Mouse (Mus musculus) urinary bladder, postnatal 25 days (tissue): ENCODE results near the gene Rbm28.
"Not testable (repeated sequence)": the region's sequence is repeated elsewhere in the genome, so short reads cannot be mapped to it uniquely, and the experiment has no call there.

ENCODE experiments used
- DNase-seq: peaks from one replicate; pipeline ENCODE4 v3.0.0; 2022; ENCODE audit warnings: low spot score

Gene Rbm28

GRCm38 (mm10) chr6:29193961-29194750, 29.4 kb upstream of the Rbm28 start:
- no peak for DNase-seq

DNA sequence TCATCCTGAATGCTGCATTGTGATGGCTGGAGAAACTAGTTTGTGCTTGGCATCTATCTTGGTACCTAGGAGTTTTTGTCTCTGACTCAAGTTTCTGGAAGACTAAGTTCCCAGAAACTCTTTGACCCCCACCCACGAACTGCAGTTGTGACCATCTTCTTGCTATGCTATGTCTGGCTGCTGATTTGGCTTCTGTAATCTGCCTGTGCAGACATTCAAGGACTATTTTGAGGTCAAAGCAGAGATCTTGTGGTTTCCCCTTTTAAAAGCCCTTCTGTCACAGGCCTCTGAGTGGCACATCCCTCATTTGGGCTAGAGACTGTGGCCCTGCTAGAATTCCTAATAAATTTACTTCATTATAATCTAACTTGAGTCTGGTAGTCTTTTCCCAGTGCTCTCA, 23.1 kb upstream of the Rbm28 start:
- DNase-seq, result no peak

GRCm38 (mm10) chr6:29179843-29180242, 15.0 kb upstream of the Rbm28 start:
- no peak for DNase-seq

GRCm38 (mm10) chr6:29178888-29179658, 14.3 kb upstream of the Rbm28 start, which contains the start of gene Prrt4:
Gene Prrt4 (minus strand): TSS chr6:29179584.
- peak; percentile 41 for DNase-seq

DNA sequence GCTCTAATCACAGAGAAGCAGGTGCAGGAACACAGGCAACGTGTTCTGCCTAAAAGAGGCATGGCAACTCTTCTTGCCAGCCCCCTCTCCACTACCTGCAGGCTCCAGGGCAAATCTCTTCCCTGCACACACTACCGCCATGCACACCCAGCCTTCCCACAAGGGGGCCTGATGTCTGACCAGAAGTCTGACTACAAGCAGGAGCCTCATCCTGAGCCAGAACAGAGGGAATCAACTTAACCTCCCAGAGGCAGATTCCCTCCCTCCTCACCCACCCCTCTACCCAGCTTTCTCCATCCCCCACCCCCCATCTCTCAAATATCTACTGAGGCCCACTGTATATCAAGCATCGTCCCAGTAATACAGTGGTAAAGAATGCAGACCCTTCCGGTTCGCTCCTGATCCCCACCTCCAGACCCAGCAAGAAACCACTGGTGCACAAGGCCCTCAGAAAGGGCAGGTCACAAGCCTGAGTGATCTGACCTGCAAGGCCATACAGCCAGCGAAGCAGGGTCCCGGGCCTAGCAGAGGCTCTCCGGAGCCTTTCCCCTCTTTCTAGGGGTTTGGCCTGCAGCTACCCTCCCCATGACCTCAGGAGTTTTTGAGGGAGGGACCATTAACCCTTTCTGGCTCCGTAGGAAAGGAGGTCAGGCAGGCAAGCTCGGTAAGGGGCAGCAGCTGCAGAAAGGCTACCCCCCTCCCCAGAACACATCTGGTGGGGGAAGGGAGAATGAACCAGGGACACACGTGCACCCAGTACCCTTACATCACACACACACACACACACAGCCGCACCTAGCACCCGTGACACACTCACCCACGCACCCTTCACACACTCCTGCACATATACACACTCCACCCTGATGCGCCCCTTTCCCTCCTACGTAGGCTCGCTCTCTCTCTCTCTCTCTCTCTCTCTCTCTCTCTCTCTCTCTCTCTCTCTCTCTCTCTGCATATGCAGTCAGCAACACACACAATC, 13.4 kb upstream of the Rbm28 start:
- no peak for DNase-seq

DNA sequence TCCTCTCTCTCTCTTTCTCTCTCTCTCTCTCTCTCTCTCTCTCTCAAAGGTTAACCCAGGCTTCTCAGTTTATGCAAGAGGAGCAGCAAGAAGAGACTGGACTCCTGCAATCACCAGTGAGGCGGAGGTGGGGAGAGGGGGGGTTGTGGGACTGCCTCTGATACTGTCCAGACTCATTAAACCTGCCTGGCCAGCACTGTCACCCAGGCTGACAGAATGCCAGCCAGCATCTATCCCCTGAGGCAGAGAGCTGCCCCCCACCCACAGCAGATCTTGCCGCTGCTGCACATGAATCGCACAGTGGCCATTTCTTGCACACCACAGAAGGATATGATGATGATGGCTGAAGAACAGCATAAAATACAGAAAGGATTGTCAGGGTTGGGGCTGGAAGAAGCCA, 10.3 kb upstream of the Rbm28 start:
- DNase-seq, result no peak

GRCm38 (mm10) chr6:29174368-29174767, 9.6 kb upstream of the Rbm28 start:
- no peak for DNase-seq

DNA sequence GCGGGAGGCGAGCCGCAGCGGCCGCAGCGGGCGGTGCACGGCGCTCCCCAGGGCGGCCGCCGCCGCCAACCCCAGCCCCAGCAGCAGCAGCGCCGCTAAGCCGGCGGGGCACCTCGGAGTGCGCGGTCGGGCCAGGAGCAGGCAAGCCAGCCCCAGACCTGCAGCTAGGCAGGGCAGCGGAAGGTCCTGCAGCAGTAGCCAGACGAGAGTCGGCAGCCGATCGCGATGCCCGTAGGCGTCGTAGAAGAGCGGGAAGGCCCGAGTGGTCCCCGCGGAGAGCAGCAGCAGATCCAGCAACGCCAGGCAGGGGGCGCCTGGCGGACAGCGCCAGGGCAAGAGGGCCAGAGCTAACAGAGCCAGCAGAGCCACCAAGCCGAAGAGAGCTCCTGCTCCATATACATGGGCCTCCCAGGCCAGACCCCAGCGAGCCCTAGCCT, 6.2 kb upstream of the Rbm28 start:
- peak; percentile 74 for DNase-seq

GRCm38 (mm10) chr6:29170063-29170921, 5.5 kb upstream of the Rbm28 start:
- DNase-seq, result peak; percentile 11

DNA sequence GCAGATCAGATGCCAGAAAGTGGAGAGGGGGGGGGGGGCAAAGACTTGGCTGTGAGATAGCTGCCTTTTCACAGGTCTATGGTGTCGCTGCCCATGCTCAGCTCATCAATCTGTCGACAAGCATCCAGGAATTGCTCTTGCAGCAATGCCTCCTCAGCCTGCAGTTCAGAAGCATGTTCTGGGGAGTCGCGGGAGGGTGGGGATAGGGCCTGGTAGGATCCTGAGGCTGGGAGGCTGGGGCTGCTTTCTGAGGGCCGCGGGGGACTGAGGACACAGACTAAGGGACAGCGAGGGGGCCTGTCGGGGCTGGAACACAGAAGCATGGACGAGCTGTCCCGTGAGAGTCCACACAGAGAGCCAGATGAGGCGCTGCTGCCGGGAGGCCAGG, 4.9 kb upstream of the Rbm28 start:
- DNase-seq, result no peak

DNA sequence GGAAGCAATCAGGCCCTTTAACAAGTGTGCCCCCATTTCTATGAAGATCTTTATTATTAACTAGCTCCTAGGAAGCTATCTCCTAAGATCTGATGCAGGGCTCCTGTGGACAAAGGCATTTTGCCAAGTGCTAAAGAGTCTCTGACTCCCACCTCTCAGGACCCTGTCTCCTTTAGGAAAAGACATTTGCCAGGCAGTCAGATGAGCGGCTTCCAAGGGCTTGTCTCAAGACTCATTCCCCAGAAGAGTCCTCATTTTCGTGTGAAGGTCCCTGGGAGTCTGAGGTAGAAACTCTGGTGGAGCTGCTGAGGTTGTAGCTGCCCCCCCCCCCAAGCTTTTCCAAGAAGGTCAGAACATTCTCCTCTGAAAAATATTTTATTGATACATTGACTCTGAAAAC, 4.1 kb upstream of the Rbm28 start:
- DNase-seq, result no peak

GRCm38 (mm10) chr6:29166196-29166595, 1.4 kb upstream of the Rbm28 start:
- DNase-seq, result no peak

DNA sequence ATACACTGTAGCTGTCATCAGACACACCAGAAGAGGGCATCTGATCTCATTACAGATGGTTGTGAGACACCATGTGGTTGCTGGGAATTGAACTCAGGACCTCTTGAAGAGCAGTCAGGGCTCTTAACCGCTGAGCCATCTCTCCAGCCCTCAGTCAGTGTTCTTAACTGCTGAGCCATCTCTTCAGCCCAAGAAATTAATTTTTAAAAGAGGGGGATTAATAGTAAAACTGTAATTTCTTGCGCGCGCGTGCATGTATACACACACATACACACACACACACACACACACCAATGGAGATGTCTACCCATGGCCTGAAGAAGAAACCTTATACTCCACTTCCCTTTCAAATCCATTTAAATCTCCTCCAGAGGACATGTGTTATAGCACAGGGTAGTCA, 3.5 kb downstream of the Rbm28 start:
- not testable (repeated sequence) for DNase-seq

DNA sequence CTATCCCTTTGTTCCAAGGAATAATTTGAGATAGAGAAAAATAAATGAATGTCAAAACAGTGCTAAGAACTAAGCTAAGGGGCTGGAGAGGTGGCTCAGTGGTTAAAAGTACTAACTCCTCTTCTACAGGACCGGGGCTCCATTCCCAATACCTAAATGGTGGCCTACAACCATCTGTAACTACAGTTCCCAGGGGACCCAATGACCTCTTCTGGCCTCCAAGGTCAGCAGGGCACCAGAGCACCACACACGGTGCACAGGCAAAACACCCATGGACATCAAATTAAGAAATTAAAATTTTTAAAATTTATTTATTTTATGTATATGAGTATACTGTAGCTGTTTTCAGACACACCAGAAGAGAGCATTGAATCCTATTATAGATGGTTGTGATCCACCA, 4.0 kb downstream of the Rbm28 start:
- DNase-seq, result no peak

DNA sequence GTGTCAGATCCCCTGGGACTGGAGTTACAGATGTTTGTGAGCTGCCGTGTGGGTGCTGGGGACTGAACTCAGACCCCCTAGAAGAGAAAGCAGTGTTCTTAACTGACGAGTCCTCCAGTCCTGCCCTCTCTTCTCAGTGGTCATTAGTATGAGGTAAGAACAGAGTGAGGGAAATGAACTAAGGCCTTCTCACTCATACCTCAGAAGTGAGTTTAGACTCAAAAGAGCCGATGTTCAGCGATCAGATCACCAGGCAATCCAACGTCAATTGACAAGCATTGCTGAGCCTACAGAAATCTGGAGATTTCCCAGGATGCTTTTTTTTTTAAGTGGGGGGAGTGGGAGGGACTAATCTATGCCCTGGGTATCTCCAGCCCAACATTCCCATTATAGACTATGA, 8.5 kb downstream of the Rbm28 start:
- DNase-seq, result no peak

DNA sequence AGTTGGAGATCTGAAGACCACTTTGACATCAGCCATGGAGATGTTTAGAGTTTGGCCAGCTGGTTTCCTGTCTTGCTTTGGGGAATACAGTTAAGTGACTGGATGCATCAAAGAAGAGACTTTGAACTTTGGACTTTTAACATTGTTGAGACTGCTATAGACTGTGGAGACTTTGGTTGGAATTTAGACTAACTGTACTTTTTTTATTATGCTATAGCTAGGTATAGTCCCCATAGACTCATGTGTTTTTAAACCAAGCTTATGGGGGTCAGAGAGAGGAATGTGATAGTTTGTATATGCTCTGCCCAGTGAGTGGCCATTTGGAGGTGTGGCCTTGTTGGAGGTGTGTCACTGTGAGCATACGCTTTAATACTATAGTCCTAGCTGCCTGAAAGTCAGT, 14.8 kb downstream of the Rbm28 start:
- no peak for DNase-seq

- no peak for DNase-seq
Measured at GRCm38 (mm10) chr6:29147407-29148010, 17.3 kb downstream of the Rbm28 start.

DNA sequence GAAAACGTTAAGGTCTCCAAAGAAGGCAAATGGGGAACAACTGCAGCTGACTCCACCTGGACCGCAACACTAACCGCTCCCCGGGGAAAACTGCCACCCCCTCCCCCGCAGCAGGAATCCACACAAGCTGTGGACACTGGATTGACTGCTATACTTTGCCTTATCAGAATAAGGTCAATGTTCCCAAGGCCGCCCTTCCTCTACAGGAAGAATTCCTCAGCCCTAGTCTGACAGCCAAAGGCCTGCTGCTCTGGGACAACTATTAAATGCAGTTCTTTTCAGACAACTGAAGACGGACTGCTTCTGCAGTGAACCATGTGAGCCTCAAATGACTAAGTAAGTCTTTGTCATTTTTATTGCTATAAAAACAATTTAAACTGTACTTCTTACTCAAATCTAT, 18.2 kb downstream of the Rbm28 start:
- DNase-seq, result no peak

GRCm38 (mm10) chr6:29145456-29146307, 19.1 kb downstream of the Rbm28 start:
- no peak for DNase-seq

GRCm38 (mm10) chr6:29144971-29145370, 19.8 kb downstream of the Rbm28 start:
- DNase-seq, result no peak
